Mouse (Mus musculus): ENCODE data around the gene Pam. TPM values are rescaled to one million over a fixed set of nuclear protein-coding genes. Genes with fewer than 3 reads are reported as not detected.
A peak's percentile ranks its signal among the peaks of the same experiment; 100 is the strongest.

Pam gene
- total RNA-seq, 2 experiments from 2014 or later = 181 to 187 TPM

DNA sequence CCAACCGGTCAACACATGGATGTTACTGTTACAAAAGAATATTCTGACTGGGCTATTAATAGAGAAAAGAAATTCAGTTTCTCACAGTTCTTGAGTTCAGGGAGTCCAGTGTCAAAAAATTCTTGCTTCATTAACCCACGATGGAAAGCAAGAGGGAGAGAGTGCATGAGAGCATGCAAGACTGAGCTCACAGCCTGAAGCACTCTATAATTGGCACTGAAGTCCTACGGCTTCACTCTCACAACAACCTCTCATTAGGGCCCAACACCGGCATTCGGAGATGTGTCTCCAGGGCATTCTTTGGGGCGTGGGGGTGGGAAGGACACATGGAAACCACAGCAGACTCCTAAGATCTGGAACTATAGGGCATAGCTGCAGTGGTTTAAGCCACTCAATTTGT, 12.5 kb downstream of the Pam start:
- DNase-seq (ENCODE audit: extremely low spot score in 1 of 2, low spot score in 1 of 2) = no peak

DNA sequence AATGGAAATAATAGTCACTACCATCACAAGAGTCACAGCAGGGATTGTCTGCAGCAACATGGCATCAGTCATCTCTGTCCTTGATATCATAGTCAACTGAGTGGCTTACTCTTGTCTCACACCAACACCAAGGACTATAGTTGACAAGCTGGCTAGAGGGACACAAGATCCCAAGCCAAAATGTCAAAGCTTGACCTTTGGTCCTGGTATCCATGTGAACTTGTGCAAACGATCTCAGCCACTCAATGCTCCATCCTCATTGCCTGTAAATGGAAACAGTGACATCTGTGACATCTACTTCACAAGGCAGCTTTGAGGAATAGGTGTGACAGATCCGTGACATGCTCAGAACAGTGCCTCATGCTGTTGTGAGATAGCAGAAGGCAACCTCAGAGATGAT, 15.0 kb downstream of the Pam start:
- DNase-seq (ENCODE audit: extremely low spot score in 1 of 2, low spot score in 1 of 2) = no peak

DNA sequence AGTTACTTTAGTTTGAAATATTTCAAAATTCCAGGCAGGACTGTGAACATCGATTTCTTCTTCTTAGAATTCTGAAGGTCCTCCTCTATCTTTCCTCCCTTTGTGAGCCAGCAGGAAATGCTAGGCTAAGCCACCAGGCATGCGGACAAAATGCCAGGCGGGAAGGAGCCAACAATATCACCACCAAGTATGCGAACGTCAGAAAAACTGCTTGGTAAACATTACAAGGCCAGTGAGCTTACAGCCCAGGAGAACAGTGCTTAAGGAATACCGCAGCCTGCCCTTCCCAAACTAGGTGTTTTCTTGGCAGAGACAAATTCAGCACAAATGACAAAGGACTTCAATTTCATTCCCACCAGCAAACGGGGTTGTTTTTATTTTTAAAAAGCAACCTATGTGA, 15.8 kb downstream of the Pam start:
- DNase-seq (ENCODE audit: extremely low spot score in 1 of 2, low spot score in 1 of 2) = no peak

DNA sequence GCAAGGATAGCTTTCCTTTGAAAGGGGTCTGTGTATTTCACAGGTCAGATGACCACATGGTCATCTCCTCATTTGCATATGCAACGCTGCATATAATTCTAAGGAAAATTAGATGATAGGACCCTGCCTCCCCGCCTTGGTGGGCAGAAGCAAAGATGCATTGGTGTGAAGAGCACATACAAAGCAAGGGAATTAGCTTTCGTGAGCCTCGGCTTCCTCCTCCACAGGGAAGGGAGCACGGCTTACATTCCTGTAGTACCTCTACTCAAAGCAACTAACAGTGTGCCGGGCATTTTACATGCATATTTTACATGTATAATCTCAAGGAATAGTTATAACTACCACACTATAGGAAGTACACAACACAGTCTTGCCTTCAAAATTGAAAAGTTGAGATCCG, 16.7 kb downstream of the Pam start:
- no peak for DNase-seq (ENCODE audit: extremely low spot score in 1 of 2, low spot score in 1 of 2)

DNA sequence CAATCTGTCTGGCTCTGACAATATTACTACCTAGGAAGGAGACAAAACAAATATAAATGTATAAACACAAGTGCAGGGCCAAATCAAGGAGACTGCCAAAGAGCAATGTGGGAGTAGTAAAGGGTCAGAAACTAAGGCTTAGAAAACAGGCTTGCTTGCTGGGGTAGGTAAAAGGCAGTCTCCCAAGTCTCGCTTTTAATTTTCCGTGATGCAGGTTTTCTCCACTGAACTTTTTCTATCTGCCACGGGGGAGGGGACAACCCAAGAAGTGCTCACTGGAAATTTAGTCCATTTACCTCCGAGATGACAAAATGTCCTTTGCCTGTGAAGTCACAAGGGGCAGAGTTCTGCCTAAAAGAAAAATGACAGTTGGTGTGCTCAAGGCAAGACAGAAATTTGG, 21.6 kb downstream of the Pam start:
- no peak for DNase-seq (ENCODE audit: extremely low spot score in 1 of 2, low spot score in 1 of 2)

DNA sequence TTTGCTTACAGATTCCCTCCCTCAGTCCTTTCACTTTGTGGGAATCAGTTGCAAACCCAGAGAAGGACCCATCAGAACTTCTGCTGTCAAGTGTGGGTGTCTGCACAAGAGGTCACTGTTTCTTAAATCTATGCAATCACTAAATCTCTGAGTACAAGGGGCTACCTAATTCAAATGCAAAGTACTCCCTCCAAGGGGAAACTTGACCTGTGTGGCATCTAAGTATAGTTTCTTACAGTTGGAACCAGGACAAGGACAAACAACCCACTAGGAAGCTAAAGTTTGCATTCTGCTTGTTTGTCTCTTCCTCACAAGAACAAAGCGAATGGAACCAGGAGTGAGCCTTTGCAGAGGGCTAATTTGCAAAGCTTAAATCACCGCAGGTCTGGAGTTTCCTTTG, 22.3 kb downstream of the Pam start:
- no peak for DNase-seq (ENCODE audit: extremely low spot score in 1 of 2, low spot score in 1 of 2)

DNA sequence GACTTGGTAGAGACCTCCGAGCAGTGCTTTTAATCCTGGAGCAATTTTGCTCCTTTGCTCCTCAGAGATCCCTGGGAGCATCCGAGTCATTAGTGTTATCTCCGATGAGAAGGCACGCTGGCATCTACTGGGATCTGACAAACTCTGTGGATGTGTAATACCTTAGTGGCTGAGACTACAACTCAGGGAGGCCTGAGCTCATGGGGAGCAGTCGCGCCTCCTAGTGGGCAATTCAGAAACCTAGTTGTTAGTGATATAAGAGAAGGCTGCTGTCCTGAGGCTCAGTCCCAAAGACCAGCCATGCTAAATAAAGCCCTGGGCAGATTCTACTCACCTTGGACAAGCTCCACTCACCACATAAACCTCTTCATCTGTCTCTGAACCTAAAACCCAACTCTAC, 23.4 kb downstream of the Pam start:
- DNase-seq (ENCODE audit: extremely low spot score in 1 of 2, low spot score in 1 of 2) = peak in 1 of 2 experiments; percentile 24

DNA sequence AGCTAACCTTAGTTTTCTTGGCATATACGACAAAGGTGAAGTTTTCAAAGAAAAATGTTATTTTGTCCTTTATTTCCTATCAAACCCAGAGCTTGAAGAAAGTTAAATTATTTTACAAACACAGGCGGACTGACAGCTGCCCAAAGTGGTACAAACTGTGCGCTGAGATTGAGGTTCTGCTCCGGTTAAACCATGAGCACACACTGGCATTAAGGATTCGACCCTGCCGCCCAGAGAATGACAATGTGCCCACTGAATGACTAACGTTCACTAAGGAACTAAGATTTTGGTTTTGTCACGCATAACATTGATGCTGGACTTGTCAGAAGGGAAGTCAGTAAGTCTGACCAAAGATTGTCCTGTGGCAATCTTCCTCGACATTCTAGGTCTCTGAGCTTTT, 24.0 kb downstream of the Pam start:
- no peak for DNase-seq (ENCODE audit: extremely low spot score in 1 of 2, low spot score in 1 of 2)

DNA sequence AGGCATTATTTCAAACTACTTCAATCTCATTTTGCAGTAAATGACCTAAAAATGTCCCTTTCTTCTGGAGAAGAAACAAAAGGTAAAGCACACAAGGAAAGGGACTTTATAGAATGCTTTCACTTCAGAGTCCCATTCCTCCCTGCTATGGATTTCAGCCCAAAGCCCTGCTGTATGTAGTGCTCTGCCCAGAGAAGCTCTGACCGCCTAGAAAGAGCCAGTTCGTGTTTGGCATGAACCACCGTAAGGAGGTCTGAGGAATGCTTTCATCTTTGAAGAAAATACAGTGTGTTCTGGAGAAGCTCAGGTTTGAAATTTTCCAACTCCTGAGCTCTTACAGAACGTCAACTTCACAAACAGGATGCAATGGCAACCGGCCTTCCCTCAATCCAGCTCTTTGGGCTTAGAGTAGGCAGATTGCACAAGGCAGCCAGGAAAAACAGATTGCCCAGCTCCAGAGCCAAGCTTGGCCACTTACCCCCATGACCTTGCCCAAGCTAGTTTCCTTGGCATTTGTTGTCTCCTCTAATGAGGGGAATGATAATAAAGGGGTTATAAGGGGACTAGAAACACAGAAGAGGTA, 24.6 kb downstream of the Pam start:
- no peak for DNase-seq (ENCODE audit: extremely low spot score in 1 of 2, low spot score in 1 of 2)

DNA sequence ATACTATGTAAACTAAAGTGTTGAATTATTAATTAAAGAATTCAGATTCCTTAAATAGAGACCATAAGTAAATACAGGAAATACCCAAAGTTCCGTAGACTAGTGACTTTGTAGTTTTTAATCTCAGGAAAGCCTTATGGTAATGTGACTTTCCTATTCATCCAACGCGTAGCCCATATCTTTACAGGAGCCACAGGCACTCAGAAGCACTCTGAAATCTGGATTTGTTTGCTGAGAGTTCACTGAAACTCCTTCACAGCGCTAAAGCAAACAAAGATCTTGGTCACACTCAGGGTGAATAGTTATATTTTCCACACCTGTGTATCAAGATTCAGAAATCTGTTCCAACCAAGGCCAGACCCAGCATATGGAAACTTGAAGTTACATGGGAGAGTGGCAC, 27.3 kb downstream of the Pam start:
- no peak for DNase-seq (ENCODE audit: extremely low spot score in 1 of 2, low spot score in 1 of 2)

DNA sequence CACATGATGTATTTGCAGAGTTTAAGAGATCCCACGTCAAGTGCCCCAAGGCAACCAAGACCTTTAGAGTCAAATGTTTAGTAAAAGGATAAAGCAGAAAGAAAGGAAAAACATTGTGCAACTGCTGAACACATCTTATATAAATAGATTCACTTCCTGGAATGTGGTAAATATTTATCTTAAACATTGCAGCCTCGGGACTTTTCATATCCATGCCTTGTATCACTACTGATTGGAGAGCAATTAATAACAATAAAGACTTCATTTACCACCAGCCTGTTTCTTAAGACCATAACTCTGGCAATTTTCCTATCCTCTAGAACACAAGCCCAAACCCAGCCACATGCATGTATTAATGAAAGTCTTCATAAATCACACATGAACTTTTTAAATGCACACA, 33.4 kb downstream of the Pam start:
- no peak for DNase-seq (ENCODE audit: extremely low spot score in 1 of 2, low spot score in 1 of 2)

DNA sequence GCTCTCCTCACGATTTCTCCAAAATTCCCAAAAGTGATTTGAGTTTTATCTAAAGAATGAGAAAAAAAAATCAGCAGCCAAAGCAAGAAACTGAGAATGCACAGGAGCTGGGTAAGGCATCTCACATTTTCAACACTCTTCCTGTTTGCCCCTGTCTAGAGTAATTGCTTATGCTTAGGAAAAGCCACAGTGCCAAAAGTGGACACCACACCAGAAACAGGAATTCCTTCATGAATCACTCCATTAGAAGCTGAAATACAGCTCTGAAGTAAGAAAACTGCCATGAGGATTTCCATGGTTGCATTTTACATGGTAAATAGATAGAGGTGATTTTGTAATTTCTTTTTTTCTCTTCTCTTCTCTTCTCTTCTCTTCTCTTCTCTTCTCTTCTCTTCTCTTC, 36.0 kb downstream of the Pam start:
- no peak for DNase-seq (ENCODE audit: extremely low spot score in 1 of 2, low spot score in 1 of 2)

DNA sequence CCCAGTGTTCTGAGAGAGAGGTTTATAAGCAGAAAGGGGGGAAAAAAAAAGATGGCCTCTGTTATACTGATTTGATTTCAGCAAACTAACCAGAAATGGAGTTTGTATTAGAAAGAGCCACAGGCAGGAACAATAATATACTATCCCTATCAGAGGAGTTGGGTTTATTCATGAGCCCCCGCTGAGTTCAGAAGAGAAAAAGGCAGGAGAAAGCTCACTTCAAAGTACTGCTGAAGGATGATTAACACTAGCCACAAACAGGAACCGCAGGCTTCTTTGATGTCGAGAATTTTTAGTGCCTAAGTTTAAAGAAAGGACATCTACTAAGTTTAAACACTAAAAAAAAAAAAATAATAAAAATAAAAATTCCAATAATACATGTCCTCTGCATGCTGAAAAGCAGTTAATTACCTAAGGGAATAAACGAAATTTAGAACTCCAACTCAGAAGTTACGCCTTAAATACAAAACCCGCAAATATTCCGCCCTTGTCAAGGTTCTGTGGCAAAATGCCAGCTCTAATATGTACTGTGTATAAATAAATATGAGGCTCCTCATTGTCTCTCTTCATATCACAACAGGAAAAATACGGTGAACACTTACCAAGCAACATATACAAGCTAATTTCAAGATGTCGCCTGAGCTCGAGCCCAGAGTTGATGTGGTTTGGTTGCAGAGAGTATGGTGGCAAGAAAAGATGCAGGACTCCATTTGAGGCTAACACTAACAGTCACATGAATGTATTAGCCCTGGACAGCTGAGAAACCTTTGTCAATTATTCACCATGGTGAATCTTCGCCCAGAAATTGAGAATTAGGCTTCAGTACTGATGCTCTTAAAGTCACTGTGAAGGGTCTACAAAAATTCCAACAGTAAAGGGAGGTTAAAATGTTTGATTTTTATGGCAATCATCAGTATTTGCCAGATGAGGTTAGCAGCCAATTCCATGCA, 38.2 kb downstream of the Pam start:
- DNase-seq (ENCODE audit: extremely low spot score in 1 of 2, low spot score in 1 of 2) = no peak

DNA sequence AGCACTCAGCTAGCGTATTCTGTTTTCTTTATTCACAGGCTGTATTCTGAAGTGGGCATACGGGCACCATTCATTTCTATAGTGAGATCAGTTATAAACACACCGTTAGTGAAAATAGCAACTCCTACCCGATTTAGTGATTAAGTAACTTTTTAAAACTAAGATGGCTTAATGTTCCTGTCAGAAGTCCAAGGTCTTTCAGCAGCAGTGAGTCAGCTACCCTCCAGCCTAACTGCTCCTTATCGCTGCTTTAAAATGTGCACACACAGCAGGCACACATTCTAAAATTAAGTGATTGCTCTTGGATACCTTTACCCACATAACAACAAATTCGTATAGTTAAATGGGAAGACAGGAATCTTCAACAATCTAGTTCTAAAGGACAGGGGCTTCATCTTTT, 39.2 kb downstream of the Pam start:
- DNase-seq (ENCODE audit: extremely low spot score in 1 of 2, low spot score in 1 of 2) = no peak

DNA sequence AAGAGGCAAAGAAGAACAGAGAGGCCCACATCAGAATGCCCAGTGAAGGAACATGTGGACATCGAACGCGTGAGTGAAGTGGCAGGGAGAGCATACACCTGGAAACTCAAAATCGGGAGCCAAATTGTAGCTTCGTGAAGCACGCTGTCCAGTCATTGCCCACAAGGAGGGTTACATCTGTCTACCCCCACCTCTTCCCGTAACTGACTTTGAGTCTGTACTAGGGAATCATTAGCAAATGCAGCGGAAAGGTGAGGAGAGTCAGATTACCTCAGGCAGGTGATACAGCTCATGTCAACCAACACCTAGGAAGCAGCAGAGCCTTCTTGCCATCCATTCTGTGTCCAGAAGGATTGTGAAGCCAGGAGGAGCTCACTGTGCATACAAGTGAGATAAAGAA, 39.9 kb downstream of the Pam start:
- DNase-seq (ENCODE audit: extremely low spot score in 1 of 2, low spot score in 1 of 2) = no peak

DNA sequence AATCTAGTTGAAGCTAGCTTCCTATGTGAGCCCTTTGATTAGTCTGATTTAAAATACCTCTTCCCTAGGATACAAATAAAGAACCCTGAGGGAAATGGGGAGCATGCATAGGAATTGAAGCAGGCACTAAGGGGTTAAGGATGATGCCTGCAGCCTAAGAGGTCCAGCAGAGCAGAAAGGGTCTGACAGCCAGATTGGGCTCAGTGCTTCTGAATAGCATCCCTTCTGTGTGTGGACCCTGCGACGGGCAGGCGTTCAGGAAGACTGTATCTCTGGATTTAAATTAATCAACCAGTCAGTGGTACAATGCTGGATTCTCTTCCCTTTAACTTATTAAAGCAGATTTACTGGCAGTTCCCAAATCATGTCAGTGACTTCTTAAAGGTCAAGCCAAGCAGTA, 41.5 kb downstream of the Pam start:
- no peak for DNase-seq (ENCODE audit: extremely low spot score in 1 of 2, low spot score in 1 of 2)

DNA sequence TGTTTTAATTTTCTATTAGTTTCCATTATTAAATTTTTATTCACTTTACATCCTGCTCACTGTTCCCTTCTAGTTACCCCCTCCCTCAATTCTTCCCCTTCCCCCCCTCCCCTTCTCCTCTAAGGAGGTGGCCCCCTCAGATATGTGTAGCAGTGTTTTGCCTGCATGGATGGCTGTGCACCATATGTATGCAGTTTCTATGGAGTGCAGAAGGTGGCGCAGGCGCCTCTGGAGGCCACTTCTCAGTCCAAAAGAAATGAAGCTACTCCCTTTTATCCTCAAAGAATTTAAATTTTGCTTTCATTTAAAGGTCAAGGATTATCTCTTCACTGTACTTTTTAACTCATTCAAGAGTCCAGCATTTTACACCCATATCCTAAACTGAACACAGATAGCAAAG, 42.0 kb downstream of the Pam start:
- DNase-seq (ENCODE audit: extremely low spot score in 1 of 2, low spot score in 1 of 2) = no peak

DNA sequence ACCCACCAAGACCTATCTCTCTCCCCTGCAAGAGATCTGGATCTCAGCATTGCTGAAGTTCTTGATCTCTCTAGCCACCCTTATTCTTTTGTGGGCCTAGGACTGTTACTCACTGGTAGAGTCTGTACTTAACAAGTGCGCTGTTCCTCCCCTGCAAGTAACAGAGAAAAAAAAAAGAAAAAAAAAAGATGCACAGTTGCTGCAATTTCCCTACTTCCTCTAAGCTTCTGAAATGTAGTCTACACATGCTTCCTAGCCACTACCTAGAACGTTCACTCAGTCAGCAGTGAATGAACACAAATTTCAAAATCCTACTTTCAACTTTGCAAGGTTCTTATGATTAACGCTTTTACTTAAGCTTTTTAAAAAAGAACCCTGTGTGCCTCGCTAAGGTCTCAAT, 42.7 kb downstream of the Pam start:
- no peak for DNase-seq (ENCODE audit: extremely low spot score in 1 of 2, low spot score in 1 of 2)

DNA sequence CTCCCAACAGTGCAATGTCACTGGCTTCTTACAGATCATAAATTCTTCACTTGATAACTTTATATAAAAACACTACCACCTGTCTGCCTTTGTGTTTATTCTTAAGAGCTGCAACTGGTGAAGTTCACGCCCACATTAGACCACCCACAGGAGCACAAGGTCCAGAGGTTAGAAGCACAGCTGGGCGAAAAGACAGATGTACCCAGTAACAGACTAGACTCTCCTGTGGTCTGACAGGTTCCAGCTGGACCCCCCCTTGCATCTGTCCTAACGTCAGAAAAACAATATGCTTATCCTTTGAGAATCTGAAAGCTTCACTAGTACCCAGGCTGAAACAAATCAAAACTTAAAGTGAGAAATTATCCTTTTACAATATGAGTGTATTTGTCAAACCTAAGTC, 44.4 kb downstream of the Pam start:
- no peak for DNase-seq (ENCODE audit: extremely low spot score in 1 of 2, low spot score in 1 of 2)

DNA sequence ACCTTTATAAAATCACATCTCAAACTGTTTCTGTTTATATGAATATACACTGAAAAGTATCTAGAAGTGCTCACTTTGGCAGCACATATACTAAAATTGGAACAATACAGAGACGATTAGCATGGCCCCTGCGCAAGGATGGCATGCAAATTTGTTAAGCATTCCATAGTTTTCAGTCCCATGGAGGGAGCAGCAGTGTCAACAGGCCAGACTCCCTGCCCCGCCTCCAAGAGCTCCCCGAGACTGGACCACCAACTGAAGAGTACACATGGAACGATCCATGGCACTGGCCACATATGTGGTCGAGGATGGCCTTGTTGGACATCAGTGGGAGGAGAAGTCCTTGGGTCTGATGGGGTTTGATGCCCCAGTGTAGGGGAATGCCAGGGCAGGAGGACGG, 45.7 kb downstream of the Pam start:
- DNase-seq (ENCODE audit: extremely low spot score in 1 of 2, low spot score in 1 of 2) = no peak

DNA sequence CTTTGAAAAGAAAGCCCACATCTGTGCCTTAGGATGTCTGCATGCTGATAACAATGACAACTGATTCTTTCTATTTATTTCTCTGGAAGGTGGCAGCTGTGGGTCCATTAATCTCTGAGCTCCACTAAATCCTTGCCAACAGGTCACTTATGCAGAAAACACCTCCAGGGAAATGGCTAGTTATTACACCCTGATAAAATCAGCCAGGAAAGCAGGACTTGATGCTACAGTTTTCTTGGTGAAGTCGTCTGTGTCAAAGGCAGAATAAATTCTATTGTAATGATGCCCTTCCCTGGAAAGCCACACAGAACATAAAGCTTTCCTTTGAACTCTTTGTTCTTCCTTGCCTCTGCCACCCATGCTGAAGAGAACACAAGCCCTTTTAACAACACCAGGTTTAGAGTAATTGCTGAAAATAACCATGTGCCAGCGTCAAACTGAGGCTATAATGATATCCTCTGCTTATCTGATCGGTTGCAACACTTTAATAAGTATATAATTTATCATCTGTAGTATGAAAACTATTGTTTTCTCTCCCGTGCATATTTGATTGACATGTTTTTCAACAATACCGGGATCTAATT, 47.1 kb downstream of the Pam start:
- no peak for DNase-seq (ENCODE audit: extremely low spot score in 1 of 2, low spot score in 1 of 2)
